Mouse (Mus musculus) C2C12 (cell line): ENCODE data around the gene Gls.

Experiments used
- CTCF ChIP-seq: IDR thresholded peaks from one replicate; pipeline ENCODE4 v1.5.1; 2011; ENCODE audit not compliant: control insufficient read depth, insufficient read depth, insufficient read length
- MAX ChIP-seq: IDR thresholded peaks from one replicate; pipeline ENCODE4 v1.6.1; 2011; ENCODE audit warnings: mild to moderate bottlenecking, control low read depth
- USF1 ChIP-seq: IDR thresholded peaks from one replicate; pipeline ENCODE4 v1.6.1; 2011; ENCODE audit warnings: low read depth, mild to moderate bottlenecking, control low read depth, moderate library complexity

DNA sequence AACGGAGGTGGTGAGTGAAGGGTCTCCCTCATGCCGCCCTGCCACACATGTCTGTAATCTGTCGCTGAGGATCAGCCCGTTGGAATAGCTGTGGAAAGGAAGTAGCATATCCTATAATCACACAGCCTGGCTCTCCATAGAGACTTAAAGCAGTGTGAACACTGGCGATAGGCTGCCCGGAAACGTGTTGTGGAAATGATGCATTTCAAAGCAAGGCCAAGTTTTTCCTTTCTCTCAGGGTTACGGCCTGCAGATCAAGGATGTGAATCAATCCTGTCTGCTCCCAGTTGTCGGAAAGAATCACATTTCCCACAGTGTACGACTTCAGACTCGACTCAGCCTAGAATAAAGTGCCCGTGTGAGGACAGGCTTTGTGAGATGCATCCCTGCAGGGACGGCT lies 80.7 kb downstream of the Gls start:
- TF ChIP-seq CTCF (no peak), MAX (no peak), USF1 (no peak)
